Mouse (Mus musculus) urinary bladder, postnatal 25 days (tissue): ENCODE results near the gene Cntf.
A peak's percentile ranks its signal among the peaks of the same experiment; 100 is the strongest.
"Not testable (repeated sequence)": the region's sequence is repeated elsewhere in the genome, so short reads cannot be mapped to it uniquely, and the experiment has no call there.

Experiments
- DNase-seq: peaks from one replicate; pipeline ENCODE4 v3.0.0; 2022; ENCODE audit warnings: low spot score

Cntf gene

DNA sequence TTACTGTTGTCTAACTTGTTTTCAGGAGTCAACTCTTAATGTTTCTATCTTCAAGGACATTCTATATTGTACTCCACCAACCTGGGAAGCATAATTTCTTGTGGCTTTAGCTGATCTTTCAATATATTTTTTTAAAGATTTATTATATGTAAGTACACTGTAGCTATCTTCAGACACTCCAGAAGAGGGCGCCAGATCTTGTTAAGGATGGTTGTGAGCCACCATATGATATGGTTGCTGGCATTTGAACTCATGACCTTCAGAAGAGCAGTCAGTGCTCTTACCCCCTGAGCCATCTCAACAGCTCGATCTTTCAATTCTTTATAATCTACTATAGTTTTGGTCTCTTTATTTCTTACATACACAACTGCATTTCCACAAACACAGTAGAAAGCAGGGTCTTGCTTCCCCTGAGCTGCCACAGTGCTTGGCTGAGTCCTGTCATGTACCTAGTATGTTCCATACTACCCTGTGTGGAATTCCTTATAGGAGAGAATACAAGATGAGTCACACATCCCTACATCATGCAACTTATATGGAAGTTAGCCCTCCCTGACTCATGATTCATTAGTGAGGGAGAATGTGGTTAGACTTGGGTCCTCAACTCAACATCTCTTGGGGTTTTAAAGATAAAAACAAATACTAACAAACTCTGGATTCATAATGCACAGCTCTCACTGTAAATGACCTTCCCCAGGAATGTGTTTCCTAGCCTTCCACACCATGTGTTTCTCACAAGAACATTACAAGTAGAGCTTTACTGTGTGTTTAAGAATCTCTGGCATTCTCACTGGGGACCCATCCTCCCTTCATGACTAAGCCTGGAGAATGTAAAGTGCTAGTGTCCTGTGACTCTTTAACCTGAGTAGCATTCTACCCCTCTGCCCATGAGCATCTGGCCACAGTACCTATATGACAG, 3.0 kb downstream of the Cntf start:
- no peak for DNase-seq

GRCm38 (mm10) chr19:12759656-12760055, 5.8 kb downstream of the Cntf start:
- DNase-seq: no peak

- no peak for DNase-seq
These were observed 6.4 kb downstream of the Cntf start for GRCm38 (mm10) chr19:12758936-12759478.

DNA sequence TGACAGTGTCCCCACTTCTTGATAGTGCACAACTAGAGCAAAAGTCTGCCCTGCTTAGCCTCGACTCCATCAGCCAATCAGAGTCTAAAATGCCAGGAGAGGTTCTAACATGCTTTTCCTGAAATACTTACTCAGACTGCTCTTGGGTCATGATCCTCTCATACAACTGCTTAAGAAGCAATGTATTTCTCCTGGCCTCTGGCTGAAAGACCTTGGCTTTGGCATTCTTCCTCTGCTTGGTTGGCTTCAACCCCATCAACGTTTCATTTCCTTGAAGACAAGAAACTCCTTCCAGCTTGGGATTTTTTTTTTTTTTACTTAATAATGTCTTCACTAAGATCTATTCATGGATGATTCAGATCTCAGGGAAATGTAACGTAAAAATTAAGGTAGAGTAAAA, 9.1 kb downstream of the Cntf start:
- DNase-seq: no peak

GRCm38 (mm10) chr19:12731950-12732349, 33.5 kb downstream of the Cntf start:
- DNase-seq: no peak

- DNase-seq: no peak
These were observed 34.4 kb downstream of the Cntf start for GRCm38 (mm10) chr19:12731036-12731435.

GRCm38 (mm10) chr19:12725851-12726250, 39.6 kb downstream of the Cntf start:
- no peak for DNase-seq

DNA sequence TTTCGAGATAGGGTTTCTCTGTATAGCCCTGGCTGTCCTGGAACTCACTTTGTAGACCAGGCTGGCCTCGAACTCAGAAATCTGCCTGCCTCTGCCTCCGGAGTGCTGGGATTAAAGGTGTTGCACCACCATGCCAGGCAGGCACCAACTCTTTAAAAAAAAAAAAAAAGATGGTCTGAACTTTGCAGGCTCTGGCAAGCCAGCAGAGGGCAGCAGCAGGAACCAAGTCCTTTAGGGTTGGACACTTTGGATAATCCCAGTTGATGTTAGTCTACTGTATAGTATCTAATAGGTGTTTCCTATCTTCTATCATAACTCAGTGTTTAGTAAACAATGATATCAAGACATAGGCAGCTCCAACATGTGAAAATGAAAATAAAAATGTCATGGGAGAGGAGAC, 43.1 kb downstream of the Cntf start:
- peak; percentile 26 for DNase-seq

DNA sequence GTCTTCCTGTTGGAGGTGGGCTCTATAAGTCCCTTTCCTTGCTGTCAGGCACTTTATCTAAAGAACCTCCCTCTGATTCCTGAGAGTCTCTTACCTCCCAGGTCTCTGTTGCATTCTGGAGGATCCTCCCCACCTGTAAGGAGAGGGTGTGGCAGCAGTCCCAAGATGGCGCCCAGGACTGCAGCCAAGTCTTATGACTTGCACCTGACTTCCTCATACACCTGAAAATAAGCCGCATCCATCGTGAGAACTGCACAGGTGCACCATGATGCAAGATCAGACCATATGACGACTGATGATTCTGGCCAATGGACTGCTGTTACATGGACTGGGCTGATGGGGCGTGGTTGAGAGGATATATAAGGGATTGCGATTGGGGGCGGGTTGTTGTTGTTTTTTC, 43.8 kb downstream of the Cntf start:
- not testable (repeated sequence) for DNase-seq

- not testable (repeated sequence) for DNase-seq
These were observed 44.5 kb downstream of the Cntf start for GRCm38 (mm10) chr19:12720919-12721318.

GRCm38 (mm10) chr19:12720463-12720862, 45.0 kb downstream of the Cntf start:
- DNase-seq: no peak

DNA sequence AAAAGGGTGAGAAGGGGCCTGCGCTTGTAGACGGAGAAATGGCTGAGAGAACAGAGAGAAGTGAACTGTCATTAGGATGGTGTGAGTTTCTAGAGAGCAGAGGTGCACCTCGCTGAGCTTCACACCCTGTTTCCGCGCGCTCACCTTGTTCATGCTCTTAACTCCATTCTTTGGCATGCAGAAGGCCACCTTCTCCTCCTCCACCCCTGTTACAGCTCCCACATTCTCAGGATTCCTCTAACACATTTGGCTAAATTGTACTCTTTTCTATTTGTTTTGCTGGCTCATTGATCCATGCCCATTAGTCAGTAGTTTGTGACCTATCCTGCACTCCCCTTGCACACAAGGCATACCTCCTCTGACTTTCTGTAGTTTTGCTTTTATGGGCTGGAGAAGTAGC, 46.2 kb downstream of the Cntf start:
- no peak for DNase-seq
